Mouse (Mus musculus): ENCODE results near the gene Rps6ka3.

The Rps6ka3 gene

GRCm38 (mm10) chrX:159210007-159210406, at the start of gene Rps6ka3:
Gene Rps6ka3, plus strand, starts transcription at chrX:159210307.
- no peak for DNase-seq

- no peak for DNase-seq
Measured at GRCm38 (mm10) chrX:159169200-159169599, 40.9 kb upstream of the Rps6ka3 start.

- DNase-seq = no peak
Measured at GRCm38 (mm10) chrX:159171579-159171978, 38.5 kb upstream of the Rps6ka3 start.

- no peak for DNase-seq
Measured at GRCm38 (mm10) chrX:159191581-159191980, 18.5 kb upstream of the Rps6ka3 start.

- DNase-seq = no peak
Measured at GRCm38 (mm10) chrX:159199495-159199894, 10.6 kb upstream of the Rps6ka3 start.

- DNase-seq = no peak
Measured at GRCm38 (mm10) chrX:159200101-159200500, 10.0 kb upstream of the Rps6ka3 start.

- DNase-seq = no peak
Measured at GRCm38 (mm10) chrX:159210892-159211583, 931 bp downstream of the Rps6ka3 start.

GRCm38 (mm10) chrX:159215253-159215652, 5.1 kb downstream of the Rps6ka3 start:
- no peak for DNase-seq

GRCm38 (mm10) chrX:159222474-159222873, 12.4 kb downstream of the Rps6ka3 start:
- no peak for DNase-seq

- DNase-seq = no peak
Measured at GRCm38 (mm10) chrX:159237275-159237674, 27.2 kb downstream of the Rps6ka3 start.

GRCm38 (mm10) chrX:159254001-159254884, 44.1 kb downstream of the Rps6ka3 start:
- peak; percentile 64 for DNase-seq

GRCm38 (mm10) chrX:159255123-159255978, 45.2 kb downstream of the Rps6ka3 start:
- peak; percentile 89 for DNase-seq

- peak; percentile 40 for DNase-seq
Measured at GRCm38 (mm10) chrX:159256040-159256852, 46.1 kb downstream of the Rps6ka3 start.

- peak; percentile 62 for DNase-seq
Measured at GRCm38 (mm10) chrX:159256921-159257421, 46.9 kb downstream of the Rps6ka3 start.

GRCm38 (mm10) chrX:159264681-159265080, 54.6 kb downstream of the Rps6ka3 start:
- no peak for DNase-seq

- DNase-seq = peak; percentile 12
Measured at GRCm38 (mm10) chrX:159269072-159269471, 59.0 kb downstream of the Rps6ka3 start.

- DNase-seq = no peak
Measured at GRCm38 (mm10) chrX:159286765-159287164, 76.7 kb downstream of the Rps6ka3 start.

- no peak for DNase-seq
Measured at GRCm38 (mm10) chrX:159295879-159296278, 85.8 kb downstream of the Rps6ka3 start.

GRCm38 (mm10) chrX:159302349-159303311, 92.5 kb downstream of the Rps6ka3 start:
- no peak for DNase-seq

- no peak for DNase-seq
Measured at GRCm38 (mm10) chrX:159315293-159315692, 105.2 kb downstream of the Rps6ka3 start.

- peak; percentile 32 for DNase-seq
Measured at GRCm38 (mm10) chrX:159321342-159321741, 111.2 kb downstream of the Rps6ka3 start.
